Mouse (Mus musculus) macrophage (primary cell): ENCODE data around the gene Gtf2ird1. TPM values are rescaled to one million over a fixed set of nuclear protein-coding genes. Genes with fewer than 3 reads are reported as not detected.
"Not testable (repeated sequence)": the region's sequence is repeated elsewhere in the genome, so short reads cannot be mapped to it uniquely, and the experiment has no call there.

Experiments used
- H3K27ac ChIP-seq: fragments of 350-480 bp; formaldehyde crosslinking; 2 replicates; pipeline ENCODE4 v1.9.0; 2021
- H3K36me3 ChIP-seq: fragments of 350-480 bp; formaldehyde crosslinking; 2 replicates; pipeline ENCODE4 v1.9.0; 2021; ENCODE audit errors: inconsistent target
- H3K4me3 ChIP-seq: fragments of 350-480 bp; formaldehyde crosslinking; 2 replicates; pipeline ENCODE4 v1.9.0; 2021; ENCODE audit errors: inconsistent target
- H3K79me2 ChIP-seq: fragments of 350-480 bp; formaldehyde crosslinking; 2 replicates; pipeline ENCODE4 v1.9.0; 2021; ENCODE audit errors: inconsistent target
- WGBS: methylation state at CpG from one replicate; pipeline ENCODE4 v1.1.7; 2026; ENCODE audit warnings: inconsistent platforms; ENCODE audit not compliant: missing documents; 5-methylcytosine and 5-hydroxymethylcytosine counted together
- polyA plus RNA-seq: library from polyadenylated mRNA; stranded (reverse); fragments of 250-400 nt; gene quantifications from 3 replicates; pipeline ENCODE4 v1.2.4, GENCODE M21; 2018; ENCODE audit warnings: inconsistent platforms

The Gtf2ird1 gene
- polyA plus RNA-seq, 1 experiment from 2014 or later: 12.1 TPM

DNA sequence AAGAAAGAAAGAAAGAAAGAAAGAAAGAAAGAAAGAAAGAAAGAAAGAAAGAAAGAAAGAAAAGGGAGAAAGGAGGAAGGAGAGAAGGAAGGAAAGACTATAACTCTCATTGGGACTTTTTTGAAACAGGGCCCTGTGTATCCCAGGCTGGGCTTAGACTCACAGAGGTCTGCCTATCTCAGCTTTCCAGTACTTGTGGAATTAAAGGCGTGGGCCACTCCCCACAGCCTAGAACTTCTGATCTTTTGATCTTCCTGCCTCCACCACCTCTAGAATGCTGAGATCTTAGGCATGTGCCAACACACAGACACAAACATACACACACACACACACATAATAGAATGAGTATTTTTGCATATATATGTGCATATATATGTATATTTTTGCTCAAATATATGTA lies 8.7 kb upstream of the Gtf2ird1 start:
- H3K27ac ChIP-seq: no peak overlapping the region
- WGBS: 100% methylated on average over 1 of the region's 1 CpGs
- H3K36me3 ChIP-seq: no peaks in the 10 kb centered on the region
- H3K79me2 ChIP-seq: no peaks in the 10 kb centered on the region
- no peak overlapping the region for H3K4me3 ChIP-seq

DNA sequence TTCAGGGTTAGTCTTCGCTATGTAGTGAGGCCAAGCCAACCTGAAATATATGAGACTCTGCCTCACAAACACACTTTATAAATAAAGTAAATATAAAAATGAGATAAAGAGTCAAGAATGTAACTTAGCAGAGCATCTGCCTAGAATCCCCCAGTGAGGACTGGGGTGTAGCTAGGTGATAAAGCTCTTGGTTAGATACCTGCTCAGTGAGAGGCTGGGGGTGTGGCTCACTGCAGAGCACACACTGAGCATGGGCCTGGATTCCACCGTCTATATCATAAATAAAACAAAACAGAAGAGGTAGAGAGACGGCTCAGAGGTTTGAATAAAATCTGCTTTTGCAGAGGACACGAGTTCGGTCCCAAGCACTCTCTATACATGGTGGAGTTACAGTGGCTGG lies 7.7 kb upstream of the Gtf2ird1 start:
- Histone ChIP-seq H3K36me3 (no peaks in the 10 kb centered on the region), H3K27ac (no peak overlapping the region), H3K79me2 (no peaks in the 10 kb centered on the region), H3K4me3 (no peak overlapping the region)
- 88% methylated on average over 5 of the region's 5 CpGs for WGBS

DNA sequence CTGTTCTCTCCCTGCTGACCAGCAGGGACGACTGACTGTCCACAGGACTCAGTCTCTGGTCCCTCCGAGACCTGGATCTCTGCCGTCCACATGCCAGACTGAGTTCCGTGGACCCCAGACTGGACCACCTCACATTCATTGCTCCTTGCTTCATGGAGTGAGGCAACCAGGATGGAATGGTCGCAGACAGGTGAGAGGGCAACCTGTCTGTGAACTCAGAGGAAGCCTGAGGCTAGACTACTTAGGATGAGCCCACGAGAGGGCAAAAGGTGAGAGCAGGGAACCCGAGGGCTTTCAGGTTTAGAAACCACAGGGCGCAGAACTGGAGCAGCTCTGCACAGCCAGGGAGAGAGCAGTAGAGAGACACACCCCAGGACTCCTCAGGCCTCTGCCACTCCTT lies 6.2 kb upstream of the Gtf2ird1 start:
- Histone ChIP-seq H3K27ac (no peak overlapping the region), H3K36me3 (no peaks in the 10 kb centered on the region), H3K79me2 (no peaks in the 10 kb centered on the region), H3K4me3 (no peak overlapping the region)
- WGBS: 93% methylated on average over 8 of the region's 8 CpGs

DNA sequence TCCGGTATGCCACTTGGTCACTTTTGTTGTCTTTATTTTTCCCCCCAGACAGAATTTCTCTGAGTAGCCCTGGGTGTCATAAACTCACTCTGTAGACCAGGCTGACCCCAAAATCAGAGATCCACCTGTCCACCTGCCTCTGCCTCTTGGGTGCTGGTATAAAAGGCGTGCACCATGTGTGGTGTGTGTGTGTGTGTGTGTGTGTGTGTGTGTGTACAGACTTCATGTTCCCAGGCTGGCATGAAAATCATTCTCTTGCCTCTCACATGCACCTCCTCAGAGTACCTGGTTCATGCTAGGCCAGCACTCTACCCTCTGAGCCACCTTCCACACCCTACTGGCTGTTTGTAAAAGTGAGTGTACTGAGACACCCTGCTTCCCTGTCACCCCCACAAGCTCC lies 5.8 kb upstream of the Gtf2ird1 start:
- no peaks in the 10 kb centered on the region for H3K36me3 ChIP-seq
- 100% methylated on average over 1 of the region's 2 CpGs for WGBS

GRCm38 (mm10) chr5:134460546-134460945 lies 4.0 kb upstream of the Gtf2ird1 start:
- H3K4me3 ChIP-seq: no peak overlapping the region
- H3K79me2 ChIP-seq: no peaks in the 10 kb centered on the region
- WGBS: 93% methylated on average over 4 of the region's 4 CpGs
- no peak overlapping the region for H3K27ac ChIP-seq
- H3K36me3 ChIP-seq: no peaks in the 10 kb centered on the region

More for the DNA sequence above, 5.8 kb upstream of the Gtf2ird1 start:
- no peak overlapping the region for H3K27ac ChIP-seq
- no peaks in the 10 kb centered on the region for H3K79me2 ChIP-seq
- no peak overlapping the region for H3K4me3 ChIP-seq

GRCm38 (mm10) chr5:134459096-134459495 lies 2.6 kb upstream of the Gtf2ird1 start:
- H3K36me3 ChIP-seq: no peaks in the 10 kb centered on the region
- 93% methylated on average over 7 of the region's 7 CpGs for WGBS

DNA sequence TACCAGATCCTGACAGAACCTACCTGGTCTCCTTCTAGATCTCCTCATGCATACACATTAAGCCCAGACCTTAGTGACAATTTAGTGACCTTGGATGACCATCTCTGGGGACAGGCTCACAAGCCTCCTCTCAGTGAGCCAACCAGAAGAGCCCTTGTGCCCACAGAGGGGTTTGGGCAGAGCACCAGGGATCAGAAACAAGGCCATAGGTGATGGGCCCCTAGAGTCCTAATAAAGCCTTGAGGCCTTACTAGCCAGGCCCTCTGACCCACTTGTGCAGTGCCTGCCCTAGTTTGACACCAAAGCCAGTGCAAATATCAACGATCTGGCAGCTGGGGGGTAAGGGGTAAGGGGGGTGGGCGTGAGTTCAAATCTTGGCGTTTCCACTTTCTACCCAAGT lies 1.9 kb upstream of the Gtf2ird1 start:
- no peak overlapping the region for H3K4me3 ChIP-seq
- WGBS: 21% methylated on average over 3 of the region's 3 CpGs
- H3K36me3 ChIP-seq: no peaks in the 10 kb centered on the region
- no peak overlapping the region for H3K27ac ChIP-seq
- no peaks in the 10 kb centered on the region for H3K79me2 ChIP-seq

More at GRCm38 (mm10) chr5:134459096-134459495, 2.6 kb upstream of the Gtf2ird1 start:
- no peak overlapping the region for H3K4me3 ChIP-seq
- H3K79me2 ChIP-seq: no peaks in the 10 kb centered on the region
- no peak overlapping the region for H3K27ac ChIP-seq

DNA sequence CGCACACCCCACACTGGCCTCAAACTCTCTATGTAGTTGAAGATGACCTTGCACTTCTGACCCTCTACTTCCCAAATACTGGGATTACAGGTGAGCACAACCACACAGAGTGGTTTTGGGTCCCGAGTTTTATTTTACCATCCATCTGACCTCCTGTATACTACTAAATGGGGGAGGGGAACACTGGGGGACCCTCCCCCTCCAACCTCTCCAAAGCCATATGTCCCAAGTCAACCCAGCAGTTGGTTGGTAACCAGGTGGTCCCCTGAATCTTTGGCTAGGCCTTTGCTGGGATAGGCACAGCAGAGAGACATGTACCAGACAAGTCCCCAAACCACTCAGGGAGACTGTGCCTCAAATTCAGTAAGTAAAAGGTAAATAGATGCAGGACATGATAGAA lies 855 bp upstream of the Gtf2ird1 start:
- H3K27ac ChIP-seq: no peak overlapping the region
- no peak overlapping the region for H3K4me3 ChIP-seq
- WGBS: 75% methylated on average over 2 of the region's 2 CpGs
- no peaks in the 10 kb centered on the region for H3K36me3 ChIP-seq
- H3K79me2 ChIP-seq: no peaks in the 10 kb centered on the region

DNA sequence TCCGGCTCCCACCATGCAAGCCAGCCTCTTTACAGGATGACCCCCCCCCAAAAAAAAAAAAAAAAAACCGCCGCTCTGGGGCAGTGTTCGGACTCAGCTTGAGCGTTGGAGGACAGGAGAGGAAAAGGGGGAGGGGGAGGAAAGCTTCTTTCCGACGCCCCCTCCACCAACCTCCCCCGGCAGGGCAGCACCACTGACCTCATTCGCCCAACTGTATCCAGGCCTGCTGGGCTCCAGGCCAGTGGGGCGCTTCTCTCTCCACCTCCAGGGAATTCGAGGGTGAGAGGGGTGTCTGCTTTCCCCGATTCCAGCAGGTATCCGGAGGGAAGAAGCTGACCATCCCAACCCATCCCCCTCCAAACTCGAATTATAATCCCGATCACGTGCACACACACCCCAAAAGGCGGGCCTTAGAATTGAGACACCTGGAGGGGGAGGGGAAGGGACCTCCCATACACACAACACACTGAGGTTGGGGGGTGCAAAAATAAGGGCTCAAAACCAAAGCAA lies 547 bp downstream of the Gtf2ird1 start:
- Histone ChIP-seq H3K4me3 (peak overlapping the region; percentile 63), H3K79me2 (no peaks in the 10 kb centered on the region), H3K36me3 (no peaks in the 10 kb centered on the region), H3K27ac (no peak overlapping the region)
- 2% methylated on average over 17 of the region's 17 CpGs for WGBS

- WGBS: 4% methylated on average over 21 of the region's 21 CpGs
- no peaks in the 10 kb centered on the region for H3K36me3 ChIP-seq
- no peak overlapping the region for H3K27ac ChIP-seq
- peak overlapping the region; percentile 63 for H3K4me3 ChIP-seq
- no peaks in the 10 kb centered on the region for H3K79me2 ChIP-seq
Observed at GRCm38 (mm10) chr5:134455186-134455895, 1.2 kb downstream of the Gtf2ird1 start.

DNA sequence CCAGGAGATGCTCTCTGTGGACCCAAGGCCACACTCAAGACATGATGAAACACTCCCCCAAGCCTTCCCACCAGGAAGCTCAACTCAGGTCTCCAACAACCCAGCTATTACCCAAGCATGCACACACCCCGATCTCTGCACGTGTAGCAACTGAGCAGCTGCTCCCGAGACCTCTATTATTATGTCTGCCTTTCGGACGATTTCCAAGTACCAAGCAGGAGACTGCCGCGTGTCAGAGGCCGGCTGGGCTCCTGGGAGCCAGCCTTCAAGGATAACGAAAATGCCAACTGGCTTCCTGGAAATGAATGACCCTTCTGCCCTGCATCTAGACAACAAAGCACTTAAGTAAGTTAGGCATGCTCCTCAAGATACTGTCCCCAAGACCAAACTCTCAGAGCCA lies 2.1 kb downstream of the Gtf2ird1 start:
- 65% methylated on average over 9 of the region's 9 CpGs for WGBS
- Histone ChIP-seq H3K27ac (no peak overlapping the region), H3K36me3 (no peaks in the 10 kb centered on the region), H3K79me2 (no peaks in the 10 kb centered on the region), H3K4me3 (no peak overlapping the region)

DNA sequence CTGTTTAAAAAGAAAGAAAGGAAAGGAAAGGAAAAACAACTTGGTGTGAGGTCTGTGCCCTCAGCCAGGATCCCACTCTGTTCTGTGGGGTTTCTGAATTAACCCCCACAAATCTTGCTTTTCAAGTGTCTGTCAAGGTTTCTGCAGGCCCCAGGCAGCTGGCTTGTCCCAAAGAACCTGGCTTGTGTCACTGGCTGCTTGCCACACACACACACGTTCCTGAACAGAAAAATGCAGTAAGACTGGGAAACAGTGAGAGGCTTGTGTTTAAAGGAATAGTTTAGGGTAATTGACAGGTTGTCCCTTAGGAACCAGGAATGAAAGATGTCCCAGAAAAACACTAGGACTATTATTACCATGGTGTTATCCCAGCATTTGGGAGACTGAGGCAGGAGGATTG lies 2.9 kb downstream of the Gtf2ird1 start:
- H3K36me3 ChIP-seq: no peaks in the 10 kb centered on the region
- 80% methylated on average over 1 of the region's 1 CpGs for WGBS
- H3K79me2 ChIP-seq: no peaks in the 10 kb centered on the region
- H3K27ac ChIP-seq: no peak overlapping the region
- H3K4me3 ChIP-seq: no peak overlapping the region

DNA sequence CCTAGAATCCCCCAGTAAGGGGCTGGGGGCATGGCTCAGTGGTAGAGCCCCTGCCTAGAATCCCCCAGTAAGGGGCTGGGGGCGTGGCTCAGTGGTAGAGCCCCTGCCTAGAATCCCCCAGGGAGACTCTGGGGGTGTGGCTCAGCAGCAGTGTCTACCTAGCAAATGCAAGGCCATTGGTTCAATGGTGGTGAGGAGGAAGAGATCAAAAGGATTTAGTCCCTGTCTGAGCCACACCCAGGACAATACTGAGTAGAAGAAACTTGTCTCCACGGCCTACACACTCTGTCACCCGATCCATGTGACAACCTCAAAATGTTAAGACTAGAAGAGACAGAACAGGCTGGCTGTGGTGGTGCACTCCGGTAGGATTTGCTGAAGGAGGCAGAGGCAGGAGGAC lies 9.8 kb downstream of the Gtf2ird1 start:
- H3K36me3 ChIP-seq, H3K79me2 ChIP-seq, H3K27ac ChIP-seq, H3K4me3 ChIP-seq: not testable (repeated sequence)
- 90% methylated on average over 4 of the region's 4 CpGs for WGBS

- H3K79me2 ChIP-seq: no peaks in the 10 kb centered on the region
- H3K4me3 ChIP-seq: no peak overlapping the region
- H3K27ac ChIP-seq: no peak overlapping the region
- H3K36me3 ChIP-seq: no peaks in the 10 kb centered on the region
- 87% methylated on average over 10 of the region's 10 CpGs for WGBS
Observed at GRCm38 (mm10) chr5:134445895-134446294, 10.6 kb downstream of the Gtf2ird1 start.

DNA sequence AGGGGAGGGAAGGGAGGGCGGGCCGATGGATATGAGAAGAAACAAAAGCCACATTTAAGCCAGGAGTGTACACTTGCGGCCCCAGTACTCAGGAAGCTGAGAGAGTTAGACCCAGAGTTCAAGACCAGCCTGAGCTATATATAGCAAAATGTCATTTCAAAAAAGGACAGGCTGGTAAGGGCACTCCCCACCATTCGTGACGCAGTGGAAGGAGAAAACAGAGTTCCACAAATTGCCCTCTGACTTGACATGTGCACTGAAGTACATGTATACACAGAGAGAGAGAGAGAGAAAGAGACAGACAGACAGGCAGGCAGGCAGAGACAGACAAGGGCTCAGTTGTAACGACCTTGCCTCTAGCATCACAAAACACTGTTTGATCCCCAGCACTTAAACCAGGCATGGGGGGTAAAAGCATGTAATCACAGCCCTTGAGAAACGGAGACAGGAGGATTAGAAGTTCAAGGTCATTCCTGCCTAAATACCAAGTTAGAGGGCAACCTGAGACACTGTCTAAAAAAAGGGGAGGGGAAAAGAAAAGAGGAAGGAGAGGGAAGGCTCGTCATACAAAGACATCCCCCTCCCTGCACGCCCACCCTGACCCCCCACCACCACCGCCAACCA lies 11.2 kb downstream of the Gtf2ird1 start:
- no peak overlapping the region for H3K4me3 ChIP-seq
- no peak overlapping the region for H3K27ac ChIP-seq
- H3K36me3 ChIP-seq: no peaks in the 10 kb centered on the region
- WGBS: 43% methylated on average over 9 of the region's 10 CpGs
- no peaks in the 10 kb centered on the region for H3K79me2 ChIP-seq
